Mouse (Mus musculus): ENCODE measurements around the gene Amotl2.

Amotl2 gene

GRCm38 (mm10) chr9:102777631-102778591, 61.4 kb downstream of the Amotl2 start:
- no peak for DNase-seq (ENCODE audit: low spot score in 2 of 2)

- DNase-seq (ENCODE audit: low spot score in 2 of 2) = peak; percentile 75 to 86
Measured at GRCm38 (mm10) chr9:102779493-102779892, 63.0 kb downstream of the Amotl2 start.

Measured in spleen, postnatal 4 days (tissue).